Mouse (Mus musculus): ENCODE data around the gene Trp63.
"Not testable (repeated sequence)": the region's sequence is repeated elsewhere in the genome, so short reads cannot be mapped to it uniquely, and the experiment has no call there.

The Trp63 gene

GRCm38 (mm10) chr16:25683531-25684248 lies at the start of gene Trp63:
Gene Trp63, plus strand, starts transcription at chr16:25683763.
- DNase-seq (ENCODE audit: low read depth, low spot score): no peak

DNA sequence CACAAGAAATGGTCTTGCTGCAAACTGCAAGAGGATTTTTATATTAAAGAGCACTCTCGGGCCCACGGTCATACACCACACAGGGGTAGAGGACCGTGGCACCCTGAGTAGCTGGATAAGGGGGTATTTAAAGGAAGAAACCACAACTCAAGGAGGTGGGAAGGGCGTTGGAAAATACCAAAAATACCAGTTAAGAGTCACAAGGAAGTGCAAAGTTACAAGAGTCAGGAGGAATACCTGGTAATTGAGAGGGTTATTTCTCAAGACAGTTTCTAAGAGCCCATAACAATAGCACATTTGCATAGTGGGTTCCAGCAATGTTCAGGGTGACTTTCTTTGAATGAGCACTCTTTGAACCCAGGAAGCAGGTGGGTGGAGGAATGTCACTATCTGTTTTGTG lies 38.8 kb upstream of the Trp63 start:
- not testable (repeated sequence) for DNase-seq (ENCODE audit: low read depth, low spot score)

- no peak for DNase-seq (ENCODE audit: low read depth, low spot score)
Measured at GRCm38 (mm10) chr16:25660510-25661235, 22.9 kb upstream of the Trp63 start.

GRCm38 (mm10) chr16:25663116-25663515 lies 20.4 kb upstream of the Trp63 start:
- no peak for DNase-seq (ENCODE audit: low read depth, low spot score)

- DNase-seq (ENCODE audit: low read depth, low spot score): no peak
Measured at GRCm38 (mm10) chr16:25673861-25674440, 9.6 kb upstream of the Trp63 start.

GRCm38 (mm10) chr16:25680369-25680768 lies 3.2 kb upstream of the Trp63 start:
- DNase-seq (ENCODE audit: low read depth, low spot score): no peak

- DNase-seq (ENCODE audit: low read depth, low spot score): no peak
Measured at GRCm38 (mm10) chr16:25682533-25682932, 1.0 kb upstream of the Trp63 start.

DNA sequence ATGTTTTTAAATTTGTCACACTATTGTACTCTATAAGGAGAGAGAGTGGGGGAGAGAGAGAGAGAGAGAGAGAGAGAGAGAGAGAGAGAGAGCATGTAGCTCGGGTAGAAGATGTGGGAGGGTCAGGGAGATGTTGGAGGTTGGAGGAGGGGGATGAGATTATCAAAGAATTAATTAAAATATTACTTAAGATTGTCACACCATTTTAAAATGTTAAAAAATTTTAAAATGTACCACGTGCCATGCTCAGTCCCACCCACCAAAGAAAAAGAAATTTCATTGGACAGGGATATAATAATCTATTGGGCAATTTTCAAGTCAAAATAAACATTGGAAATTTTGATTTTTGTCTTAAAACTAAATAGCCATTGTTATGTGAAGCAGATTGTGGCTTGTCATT lies 1.0 kb downstream of the Trp63 start:
- no peak for DNase-seq (ENCODE audit: low read depth, low spot score)

DNA sequence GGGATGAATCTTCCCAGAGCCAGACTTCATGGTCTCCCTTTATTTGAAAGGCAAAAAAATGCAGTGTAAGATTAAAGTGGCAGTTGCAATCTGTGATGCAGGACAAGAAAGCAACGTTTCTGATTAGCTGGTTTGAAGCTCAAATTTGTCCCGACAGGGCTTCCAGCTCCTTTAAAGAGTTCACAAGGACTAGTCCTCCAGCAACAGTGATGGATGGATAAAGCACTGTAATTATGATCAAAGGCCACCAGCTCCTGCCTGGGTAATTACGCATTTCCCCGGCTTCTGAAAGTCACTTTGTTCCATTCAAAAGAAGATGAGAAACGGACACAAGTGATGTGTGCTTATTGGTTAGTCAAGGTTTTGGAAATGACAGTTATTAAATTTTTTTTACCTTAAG lies 7.0 kb downstream of the Trp63 start:
- DNase-seq (ENCODE audit: low read depth, low spot score): no peak

DNA sequence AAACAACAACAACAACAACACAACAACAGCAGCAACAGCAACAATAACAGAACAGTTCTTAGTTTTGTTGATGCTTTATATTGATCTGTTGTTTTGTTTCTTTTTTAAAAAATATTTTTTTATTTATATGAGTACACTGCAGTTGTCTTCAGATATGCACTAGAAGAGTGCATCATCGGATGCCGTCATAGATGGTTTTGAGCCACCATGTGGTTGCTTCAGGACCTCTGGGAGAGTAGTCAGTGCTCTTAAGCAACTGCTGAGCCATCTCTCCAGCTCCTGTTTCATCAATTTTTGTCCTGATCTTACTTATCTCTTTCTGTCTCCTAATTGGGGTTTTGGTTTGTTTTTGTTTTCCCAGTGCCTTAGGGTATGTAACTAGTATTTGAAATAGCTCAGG lies 17.7 kb downstream of the Trp63 start:
- DNase-seq (ENCODE audit: low read depth, low spot score): no peak

DNA sequence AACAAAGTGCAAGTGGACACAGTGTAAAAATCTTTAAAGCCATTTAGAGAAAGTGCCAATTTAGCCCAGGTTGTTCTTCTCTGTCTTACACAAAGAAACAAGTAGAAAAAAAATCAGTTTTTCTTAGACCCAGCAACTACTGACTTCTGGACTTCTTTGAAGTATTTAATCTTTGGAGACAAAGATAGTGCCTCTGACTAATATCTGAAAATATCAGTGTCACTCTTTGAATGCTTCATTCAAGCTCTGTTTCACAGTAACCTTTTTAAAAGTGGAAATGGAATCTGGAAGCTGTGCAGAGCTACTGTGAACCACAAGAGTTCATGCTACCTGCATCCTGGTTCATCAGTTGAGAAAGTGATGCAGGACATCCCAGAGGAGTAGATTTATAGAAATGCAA lies 22.7 kb downstream of the Trp63 start:
- DNase-seq (ENCODE audit: low read depth, low spot score): no peak

DNA sequence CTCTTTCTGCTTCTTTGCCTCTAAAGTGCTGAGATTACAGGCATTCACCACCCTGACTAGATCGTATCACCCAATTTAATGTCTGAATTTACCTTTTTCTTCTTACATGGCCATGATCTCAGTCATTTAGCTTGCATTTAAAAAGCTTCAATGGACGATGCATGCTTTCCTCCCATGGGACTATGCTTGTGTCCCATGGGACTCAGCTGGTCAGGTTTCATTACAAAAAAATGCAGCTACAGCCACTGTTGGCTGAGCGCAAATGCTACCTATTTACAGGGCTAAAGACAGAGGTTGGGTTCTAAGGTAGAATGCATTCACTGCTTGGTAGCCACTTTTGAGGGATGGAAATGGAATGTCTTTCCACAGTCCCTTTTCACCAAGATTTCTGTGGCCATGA lies 32.2 kb downstream of the Trp63 start:
- DNase-seq (ENCODE audit: low read depth, low spot score): no peak

- DNase-seq (ENCODE audit: low read depth, low spot score): no peak
Measured at GRCm38 (mm10) chr16:25723131-25723530, 39.6 kb downstream of the Trp63 start.

- DNase-seq (ENCODE audit: low read depth, low spot score): no peak
Measured at GRCm38 (mm10) chr16:25727001-25727400, 43.4 kb downstream of the Trp63 start.

DNA sequence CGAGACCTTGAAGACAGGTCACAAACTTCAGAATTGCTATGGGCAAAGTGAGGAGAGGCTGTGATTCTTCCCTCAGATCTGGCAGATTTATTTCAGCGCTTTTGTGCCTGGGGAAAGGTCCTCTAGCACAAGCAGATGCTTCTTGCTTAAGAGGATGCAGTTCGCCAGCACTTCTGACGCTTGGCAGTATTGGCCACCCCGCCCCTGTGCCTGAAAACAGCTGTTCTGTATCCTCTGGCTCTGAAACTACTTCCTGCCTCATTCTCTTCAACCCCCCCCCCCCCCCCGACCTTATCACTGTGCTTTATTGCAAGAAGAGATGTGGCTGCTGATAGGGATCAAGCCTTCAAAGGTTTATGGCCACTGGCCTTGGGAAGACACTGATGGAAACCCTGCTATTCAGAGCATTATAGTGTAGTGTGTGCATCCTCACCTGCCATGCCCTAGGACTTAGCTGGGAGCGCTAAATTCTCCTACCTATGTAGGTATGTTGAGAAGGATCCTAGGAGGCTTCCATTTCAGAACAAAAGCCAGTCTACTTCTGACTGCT lies 44.5 kb downstream of the Trp63 start:
- DNase-seq (ENCODE audit: low read depth, low spot score): no peak

GRCm38 (mm10) chr16:25736912-25737311 lies 53.3 kb downstream of the Trp63 start:
- no peak for DNase-seq (ENCODE audit: low read depth, low spot score)

GRCm38 (mm10) chr16:25737623-25738050 lies 54.1 kb downstream of the Trp63 start:
- DNase-seq (ENCODE audit: low read depth, low spot score): no peak

- DNase-seq (ENCODE audit: low read depth, low spot score): no peak
Measured at GRCm38 (mm10) chr16:25746807-25747206, 63.2 kb downstream of the Trp63 start.

GRCm38 (mm10) chr16:25751866-25752265 lies 68.3 kb downstream of the Trp63 start:
- DNase-seq (ENCODE audit: low read depth, low spot score): no peak

GRCm38 (mm10) chr16:25758108-25758507 lies 74.5 kb downstream of the Trp63 start:
- no peak for DNase-seq (ENCODE audit: low read depth, low spot score)

GRCm38 (mm10) chr16:25765549-25765948 lies 82.0 kb downstream of the Trp63 start:
- no peak for DNase-seq (ENCODE audit: low read depth, low spot score)

DNA sequence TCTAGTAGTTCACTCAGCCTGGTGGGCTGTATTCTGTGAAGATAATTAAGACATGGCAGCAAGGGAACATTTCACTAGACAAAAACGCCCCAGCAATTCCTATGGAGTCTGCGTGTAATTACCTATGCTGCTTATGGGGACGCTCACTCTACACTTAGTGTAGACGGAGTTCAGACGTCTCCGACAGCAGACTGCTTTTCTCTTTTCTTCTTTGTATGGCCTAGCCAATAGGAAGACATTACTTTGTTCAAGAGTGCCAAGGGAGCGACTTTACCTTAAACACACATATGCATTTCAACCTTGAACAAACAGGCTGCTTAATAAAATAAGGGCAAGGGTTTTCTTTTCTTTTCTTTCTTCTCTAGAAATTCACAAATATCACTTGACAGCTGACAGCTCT lies 91.0 kb downstream of the Trp63 start:
- DNase-seq (ENCODE audit: low read depth, low spot score): no peak

DNA sequence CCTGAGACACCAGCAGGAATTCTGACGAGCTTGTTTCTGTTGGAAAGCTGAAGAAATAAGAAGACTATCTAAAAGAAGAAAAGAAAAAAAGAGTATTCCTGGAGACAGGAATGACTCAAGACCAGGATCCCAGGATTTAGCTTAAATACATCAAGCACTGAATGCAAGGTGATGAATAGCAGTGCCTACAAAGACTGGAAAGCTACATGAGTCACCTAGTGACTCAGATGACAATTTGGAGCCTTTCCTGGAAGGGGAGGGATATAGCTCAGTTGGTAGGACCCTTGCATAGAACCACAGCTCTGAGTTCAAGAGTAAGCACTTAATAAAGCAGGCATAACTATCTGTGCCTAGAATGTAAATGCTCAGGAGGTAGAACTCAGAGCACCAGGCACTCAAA lies 93.9 kb downstream of the Trp63 start:
- DNase-seq (ENCODE audit: low read depth, low spot score): no peak

Data from brain, embryonic 18.5 days (tissue).